Mouse (Mus musculus) megakaryocyte, adult 5-6 weeks (primary cell): ENCODE data around the gene Specc1. TPM values are rescaled to one million over a fixed set of nuclear protein-coding genes. Genes with fewer than 3 reads are reported as not detected.
"Not testable (repeated sequence)": the region's sequence is repeated elsewhere in the genome, so short reads cannot be mapped to it uniquely, and the experiment has no call there.

Experiments used
- ATAC-seq: 2 replicates; pipeline ENCODE4 v1.8.0; 2016; ENCODE audit warnings: mild to moderate bottlenecking, inconsistent platforms; ENCODE audit not compliant: poor library complexity, severe bottlenecking
- total RNA-seq, 2 experiments: library from RNA; stranded (forward) in 1 of 2; stranded (reverse) in 1 of 2; fragments of 153-499, 151-499 nt in 1 of 2; fragments of 221-1000, 200-1000 nt in 1 of 2; gene quantifications; 2 replicates each; pipeline versions ENCODE4 v1.2.3 to v1.2.4; 2015 to 2017

Gene Specc1
- total RNA-seq (2015) (22.5 and 23.9 TPM in 2 replicates), total RNA-seq (2017) (44.6 and 54.5 TPM in 2 replicates)

- peak; percentile 99 for ATAC-seq
Observed at GRCm38 (mm10) chr11:61956572-61957295, at the start of gene Specc1. TSS of gene Specc1 (plus strand) at chr11:61956763.

- ATAC-seq, result no peak
Observed at GRCm38 (mm10) chr11:61908315-61908714, 48.2 kb upstream of the Specc1 start.

DNA sequence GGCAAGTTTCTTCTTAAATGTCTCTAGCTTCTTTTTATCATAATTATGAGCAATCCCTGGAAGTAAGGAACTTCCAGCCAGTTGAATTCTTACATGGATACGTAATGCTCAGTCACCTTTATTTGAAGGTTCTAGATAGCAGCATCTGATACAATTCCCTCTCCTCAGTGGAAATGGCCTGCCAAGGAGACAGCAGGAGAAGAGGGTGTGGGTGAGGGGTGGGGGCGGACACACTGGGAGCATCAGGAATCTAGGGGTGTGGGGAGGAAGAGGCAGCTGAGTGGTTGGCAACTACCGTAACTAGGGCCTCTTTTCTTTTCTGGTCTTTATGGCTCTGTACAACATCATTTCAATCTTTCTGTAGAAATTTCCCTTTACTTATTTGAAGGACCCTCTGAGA, 36.9 kb upstream of the Specc1 start:
- no peak for ATAC-seq

DNA sequence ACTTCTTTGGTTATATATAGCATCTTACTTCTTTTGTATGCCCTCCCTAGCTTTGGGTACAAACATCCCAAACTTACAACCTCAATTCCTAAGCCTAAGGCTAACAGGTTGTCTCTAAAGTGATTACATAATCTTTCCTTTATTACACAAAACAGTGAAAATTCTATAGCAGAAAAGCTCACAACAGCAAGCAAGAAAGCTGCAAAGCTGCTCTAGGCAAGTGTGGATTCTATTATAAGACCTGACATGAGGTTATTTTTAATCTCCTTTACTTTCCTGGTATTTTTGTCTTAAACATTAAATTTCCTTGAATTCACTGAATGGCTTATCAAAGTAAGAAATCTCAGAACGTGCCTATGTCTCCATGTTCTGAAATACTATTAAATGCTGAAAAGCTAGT, 33.3 kb upstream of the Specc1 start:
- no peak for ATAC-seq

- ATAC-seq, result peak; percentile 4; the same call in 1 of the 2 replicates
Observed at GRCm38 (mm10) chr11:61929323-61930097, 27.1 kb upstream of the Specc1 start.

DNA sequence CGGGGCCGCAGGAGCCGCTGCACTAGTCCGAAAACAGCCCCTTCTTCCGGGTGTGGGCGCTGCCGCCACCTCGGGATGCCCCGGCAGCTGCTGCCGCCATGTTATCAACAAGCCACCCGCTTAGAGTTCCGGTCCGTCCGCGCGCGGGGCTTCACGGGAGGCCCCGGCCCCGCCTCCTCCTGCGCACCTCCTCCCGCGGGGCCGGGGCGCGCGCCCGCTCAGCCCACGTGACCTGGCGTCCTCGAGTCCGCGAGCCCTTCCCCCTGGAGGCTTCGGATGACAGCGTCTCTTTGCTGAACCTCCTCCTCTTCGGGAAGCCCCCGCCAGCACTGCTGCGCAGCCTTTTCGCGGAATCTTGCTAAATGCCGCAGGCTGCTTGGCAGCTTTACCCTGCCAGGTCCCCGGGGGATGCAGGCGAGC, 26.5 kb upstream of the Specc1 start, which contains the start of gene Akap10:
TSS of gene Akap10 (minus strand) at position 155 of the 420 bp plus-strand sequence.
- ATAC-seq, result peak; percentile 92

- ATAC-seq, result peak; percentile 10; the same call in 1 of the 2 replicates
Observed at GRCm38 (mm10) chr11:61930640-61931586, 25.6 kb upstream of the Specc1 start.

- ATAC-seq, result no peak
Observed at GRCm38 (mm10) chr11:61937761-61938160, 18.8 kb upstream of the Specc1 start.

- ATAC-seq, result peak; percentile 61
Observed at GRCm38 (mm10) chr11:61942903-61943302, 13.7 kb upstream of the Specc1 start.

DNA sequence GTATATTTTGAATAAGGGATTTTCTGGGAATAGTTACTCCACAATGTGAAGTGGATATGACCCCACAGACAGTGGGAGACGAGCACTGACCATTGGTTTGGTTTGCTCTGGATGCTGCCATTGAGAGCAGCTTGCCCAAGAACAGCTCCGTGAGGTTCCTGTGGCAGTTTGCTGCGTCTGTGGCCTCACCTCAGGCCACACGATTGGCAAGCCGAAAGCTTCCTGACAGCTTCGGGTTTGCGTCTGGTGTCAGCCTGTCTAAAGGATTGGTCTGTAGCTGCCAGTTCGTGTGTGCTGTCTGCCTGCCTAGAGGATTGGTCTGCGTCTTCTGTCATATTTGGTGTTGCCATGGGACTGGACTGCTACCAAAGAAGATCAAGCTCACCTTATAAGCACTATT, 12.1 kb upstream of the Specc1 start:
- peak; percentile 67 for ATAC-seq

DNA sequence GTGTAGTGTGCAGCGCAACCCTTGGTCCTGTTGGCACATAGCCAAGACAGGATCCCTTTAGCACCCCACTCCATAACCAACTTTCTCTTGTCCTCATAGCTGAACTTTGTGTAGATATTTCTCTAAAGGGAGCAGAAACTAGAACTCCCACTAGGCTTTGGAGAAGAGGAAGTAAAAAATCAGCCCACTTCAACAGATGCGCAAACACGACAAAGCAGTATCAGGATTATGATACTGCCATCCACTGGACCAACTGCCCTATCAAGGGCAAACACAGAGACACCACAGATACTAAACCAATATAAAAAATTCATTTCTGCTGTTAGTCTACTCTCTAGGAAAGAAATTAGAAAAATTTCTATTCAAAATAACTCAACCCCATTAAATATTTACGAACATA, 10.0 kb upstream of the Specc1 start:
- ATAC-seq, result no peak

DNA sequence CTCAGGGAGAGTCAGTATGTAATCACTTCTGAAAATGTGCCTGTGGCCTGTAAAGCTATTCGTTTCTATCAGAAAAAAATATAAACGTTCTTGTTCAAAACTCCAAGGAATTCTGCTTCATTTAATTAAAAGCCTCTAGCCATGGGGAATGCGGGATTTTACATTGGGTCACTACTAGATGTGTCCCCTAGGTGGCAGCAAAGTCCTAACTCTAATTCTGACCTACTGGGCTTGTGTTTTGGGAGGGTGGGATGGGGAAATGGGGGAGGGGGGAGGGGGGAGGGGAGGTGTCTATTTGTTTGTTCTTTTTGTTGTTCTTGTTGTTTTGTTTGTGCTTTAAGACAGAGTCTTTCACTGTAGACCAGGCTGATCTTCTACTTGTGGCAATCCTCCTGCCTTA, 7.2 kb upstream of the Specc1 start:
- peak; percentile 61 for ATAC-seq

- ATAC-seq, result peak; percentile 87
Observed at GRCm38 (mm10) chr11:61950632-61951031, 5.9 kb upstream of the Specc1 start.

DNA sequence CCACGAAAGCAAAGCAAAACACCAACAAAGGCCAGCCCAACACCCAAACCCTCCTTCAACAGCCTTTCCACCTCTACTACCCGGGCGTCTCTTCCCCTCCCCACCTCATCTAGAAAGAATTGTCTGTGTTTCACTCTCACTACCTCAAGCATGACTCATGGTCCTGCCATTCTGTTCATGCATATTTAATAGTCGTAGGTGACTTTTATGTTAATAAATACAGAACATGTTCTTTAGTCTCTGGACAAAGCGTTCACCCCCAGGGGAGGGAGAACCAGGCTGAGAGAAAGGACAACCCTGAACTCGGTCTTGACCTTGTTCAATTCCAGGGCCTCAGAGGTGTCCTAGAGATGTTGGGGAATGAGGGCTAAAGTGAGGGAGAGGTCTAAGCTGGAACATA, 1.4 kb upstream of the Specc1 start:
- no peak for ATAC-seq

DNA sequence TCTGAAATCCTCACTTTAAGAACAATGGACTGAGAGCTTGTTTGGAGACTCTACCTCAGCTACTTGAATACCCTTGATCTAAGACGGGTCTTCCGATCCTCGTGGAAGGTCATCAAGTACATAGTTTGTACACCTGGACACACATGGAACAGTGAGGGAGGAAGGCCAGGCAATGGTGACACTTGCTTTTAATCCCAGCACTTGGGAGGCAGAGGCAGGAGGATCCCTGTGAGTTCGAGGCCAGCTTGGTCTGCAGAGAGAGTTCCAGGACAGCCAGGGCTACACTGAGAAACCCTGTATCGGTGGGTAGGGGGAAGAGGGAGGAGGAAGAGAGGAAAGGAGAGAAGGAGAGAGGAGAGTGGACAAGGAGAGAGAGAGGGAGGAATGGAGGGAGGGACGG, 612 bp upstream of the Specc1 start:
- ATAC-seq, result no peak

DNA sequence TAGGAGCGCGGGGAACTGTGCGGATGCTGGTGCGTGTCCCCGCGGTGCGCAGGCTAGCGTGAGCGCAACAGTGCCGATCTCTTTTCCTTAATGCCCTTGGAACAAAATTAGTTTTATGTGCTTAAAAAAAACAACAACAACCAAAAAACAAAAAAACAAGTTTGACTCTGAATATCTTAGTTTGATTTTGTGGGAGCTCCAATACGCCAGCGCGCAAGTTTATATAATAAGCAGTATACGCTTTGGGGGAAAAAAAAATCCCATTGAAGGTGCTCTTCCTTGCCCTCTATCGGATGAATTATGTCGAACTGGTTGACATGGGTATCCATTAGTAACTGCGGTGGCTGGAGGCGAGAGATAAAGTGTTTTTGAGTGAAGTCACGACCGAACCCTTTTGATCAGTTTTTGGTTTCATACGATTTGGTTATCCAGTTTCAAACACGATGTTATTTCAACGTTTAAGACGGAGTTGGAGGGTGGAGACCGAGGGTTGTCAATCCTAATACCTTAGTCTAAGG, 792 bp downstream of the Specc1 start:
- ATAC-seq, result peak; percentile 25; the same call in 1 of the 2 replicates

GRCm38 (mm10) chr11:61958706-61959105, 2.1 kb downstream of the Specc1 start:
- ATAC-seq, result not testable (repeated sequence)

DNA sequence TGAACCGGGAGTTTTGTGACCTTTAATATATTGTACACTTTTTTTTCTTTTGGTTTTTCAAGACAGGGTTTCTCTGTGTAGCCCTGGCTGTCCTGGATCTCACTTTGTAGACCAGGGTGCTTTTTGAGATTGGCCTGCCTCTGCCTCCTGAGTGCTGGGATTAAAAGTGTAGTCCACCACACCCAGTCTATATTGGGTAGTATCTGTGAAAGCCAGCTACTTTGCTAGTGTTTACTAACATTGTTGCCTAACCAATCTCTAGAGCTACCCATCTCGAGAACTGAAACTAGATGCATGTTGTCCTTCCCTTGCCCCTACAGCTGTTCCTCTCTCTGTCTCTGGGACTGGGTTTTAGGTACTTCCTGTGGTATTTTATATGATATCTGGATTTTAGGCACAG, 3.5 kb downstream of the Specc1 start:
- no peak for ATAC-seq

- 0 out of 2 replicates have a peak, but pooled peaks have one; percentile 49 for ATAC-seq
Observed at GRCm38 (mm10) chr11:61962684-61963083, 6.1 kb downstream of the Specc1 start.

DNA sequence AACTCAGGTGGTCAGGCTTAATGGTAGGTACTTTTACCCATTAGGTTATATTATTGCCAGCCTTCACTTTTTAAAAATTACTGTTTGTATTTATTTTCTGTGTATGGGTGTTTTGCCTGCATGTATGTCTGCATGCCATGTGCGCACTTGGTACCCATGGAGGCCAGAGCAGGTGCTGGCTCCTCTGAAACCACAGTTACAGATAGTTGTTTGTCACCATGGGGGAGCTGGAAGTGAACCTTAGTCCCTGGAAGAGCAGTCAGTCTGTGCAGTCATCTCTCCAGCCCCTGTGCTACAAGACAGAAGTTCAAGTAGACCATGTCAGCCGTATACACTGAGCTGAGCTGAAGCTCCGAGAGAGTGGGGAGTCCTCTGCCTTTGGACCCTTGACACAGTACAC, 6.6 kb downstream of the Specc1 start:
- ATAC-seq, result no peak
